Mouse (Mus musculus) heart, adult 11 months (tissue): ENCODE measurements at regions not wholly inside any gene's neighbourhood (a gene's known extent, or its start where the extent isn't known, plus 50 kb on each side); places are given as distances from the start of the nearest gene placed in this dataset.
"Not testable (repeated sequence)": the region's sequence is repeated elsewhere in the genome, so short reads cannot be mapped to it uniquely, and the experiment has no call there.

Experiments used
- DNase-seq: peaks from one replicate; pipeline ENCODE4 v3.0.0; 2022

GRCm38 (mm10) chr14:116586742-116587141 lies 338.4 kb upstream of the Gpc6 start:
- peak; percentile 92 for DNase-seq

- DNase-seq = no peak
Observed at GRCm38 (mm10) chr14:116589529-116589928, 335.6 kb upstream of the Gpc6 start.

- peak; percentile 86 for DNase-seq
Observed at GRCm38 (mm10) chr14:116590111-116590510, 335.0 kb upstream of the Gpc6 start.

DNA sequence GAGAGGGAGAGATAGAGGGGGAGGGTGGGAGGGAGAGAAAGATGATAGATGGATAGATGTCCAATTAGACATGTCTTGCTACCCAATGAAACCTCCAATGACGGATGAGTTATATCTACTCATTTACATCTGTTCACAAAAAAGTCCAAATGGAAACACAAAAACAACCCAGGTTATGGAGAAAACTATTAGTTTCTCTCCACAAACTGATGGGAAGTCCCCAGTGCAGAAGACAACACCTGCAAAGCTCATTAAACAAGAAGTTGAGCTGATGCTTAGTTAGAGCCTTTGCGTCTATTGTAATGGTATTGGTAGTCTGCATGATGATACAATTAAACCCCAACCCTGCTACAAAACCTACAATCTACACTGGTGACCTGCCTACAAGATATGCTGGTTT lies 317.0 kb upstream of the Gpc6 start:
- DNase-seq = no peak

GRCm38 (mm10) chr14:116611210-116611609 lies 313.9 kb upstream of the Gpc6 start:
- DNase-seq = no peak

GRCm38 (mm10) chr14:116632181-116632580 lies 292.9 kb upstream of the Gpc6 start:
- DNase-seq = no peak

GRCm38 (mm10) chr14:116642091-116642490 lies 283.0 kb upstream of the Gpc6 start:
- DNase-seq = no peak

- DNase-seq = peak; percentile 50
Observed at GRCm38 (mm10) chr14:116651897-116652296, 273.2 kb upstream of the Gpc6 start.

GRCm38 (mm10) chr14:116683909-116684308 lies 241.2 kb upstream of the Gpc6 start:
- no peak for DNase-seq

GRCm38 (mm10) chr14:116697675-116698074 lies 227.4 kb upstream of the Gpc6 start:
- no peak for DNase-seq

DNA sequence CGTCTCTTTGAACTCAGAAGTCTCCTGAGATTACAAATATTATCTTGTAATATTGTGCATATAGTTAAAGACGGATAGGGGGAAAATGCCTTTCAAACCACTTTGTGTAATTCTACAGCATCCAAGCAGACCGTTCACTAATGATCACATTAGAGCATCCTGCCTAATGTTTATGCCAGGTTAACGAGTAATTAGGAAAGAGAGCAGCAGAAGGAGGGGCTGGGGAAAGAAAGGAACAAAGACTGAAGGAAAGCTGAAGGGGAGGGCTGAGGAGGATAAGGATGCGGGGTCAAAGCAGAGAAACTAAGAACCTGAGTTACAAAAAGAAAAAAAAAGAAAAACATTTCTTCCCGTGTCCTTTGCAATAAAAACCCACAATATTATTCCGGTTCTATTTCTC lies 226.7 kb upstream of the Gpc6 start:
- no peak for DNase-seq

DNA sequence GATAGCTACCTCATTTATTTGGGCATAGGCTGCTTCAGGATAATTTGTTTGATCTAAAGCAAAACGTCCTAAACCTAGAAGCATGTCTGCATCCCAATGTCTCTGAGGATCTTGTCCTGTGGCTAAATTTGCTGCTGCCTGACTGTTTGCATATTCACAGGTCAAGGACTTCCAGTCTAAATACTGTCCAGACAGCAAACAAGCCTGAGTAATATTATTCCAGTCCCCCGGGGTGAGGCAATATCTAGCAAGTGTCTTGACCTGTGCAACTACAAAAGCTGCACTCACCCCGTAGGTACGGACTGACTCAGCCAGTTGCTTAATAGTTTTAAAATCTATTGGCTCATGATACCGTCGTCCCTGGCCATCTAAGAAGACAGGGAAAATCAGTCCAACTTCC lies 190.5 kb upstream of the Gpc6 start:
- not testable (repeated sequence) for DNase-seq

DNA sequence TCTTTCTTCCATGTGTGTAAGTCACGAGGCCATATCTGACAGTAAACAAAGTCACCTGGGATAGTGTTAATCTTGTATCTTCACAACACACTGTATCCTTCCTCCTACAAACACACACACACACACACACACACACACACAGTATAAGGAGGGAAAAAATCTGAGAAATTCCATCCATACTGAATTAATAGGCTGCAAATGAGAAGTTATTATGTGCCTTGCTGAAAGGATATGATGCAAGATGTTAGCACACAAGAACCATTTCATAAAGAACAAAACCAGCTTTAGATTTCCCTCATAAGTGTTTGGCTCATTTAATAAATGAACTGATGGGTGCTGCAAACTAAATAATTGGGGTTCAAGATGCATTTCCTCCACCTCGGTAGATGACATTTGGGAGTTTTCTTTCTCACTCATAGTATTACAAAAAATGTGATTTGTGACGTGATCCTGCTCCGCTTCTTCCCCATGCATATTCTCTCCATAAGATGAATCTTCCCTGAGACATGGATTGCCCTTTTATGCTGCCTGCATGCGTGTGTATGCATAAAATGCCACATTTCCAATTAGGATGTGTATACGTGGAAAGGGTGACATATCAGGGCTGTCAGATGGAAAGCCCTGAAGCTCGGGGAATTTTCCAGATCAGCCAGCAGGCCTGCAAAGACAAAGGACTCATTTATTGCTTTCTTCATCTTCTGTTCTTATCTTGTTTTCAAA lies 170.5 kb upstream of the Gpc6 start:
- DNase-seq = no peak

DNA sequence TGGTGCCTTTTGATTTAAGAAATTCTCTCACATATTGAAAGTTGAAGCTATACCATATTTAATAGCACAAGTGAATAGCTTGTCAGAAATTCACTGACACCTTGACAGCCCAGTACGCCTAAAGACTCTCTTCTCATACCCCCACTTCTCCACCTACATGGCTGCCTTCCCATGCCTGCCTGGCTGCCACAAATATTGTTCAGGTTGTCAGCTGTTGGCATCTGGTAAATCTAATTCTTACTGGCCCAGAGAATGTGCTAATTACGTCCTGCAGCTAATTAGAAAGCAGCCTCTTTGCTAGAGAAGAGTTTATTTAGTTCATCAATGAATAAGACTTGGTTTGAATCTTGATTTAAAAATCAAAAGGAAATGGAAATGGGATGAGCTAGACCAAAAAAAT lies 163.7 kb upstream of the Gpc6 start:
- DNase-seq = no peak

GRCm38 (mm10) chr14:116771120-116771519 lies 154.0 kb upstream of the Gpc6 start:
- no peak for DNase-seq

GRCm38 (mm10) chr14:116771671-116772070 lies 153.4 kb upstream of the Gpc6 start:
- DNase-seq = no peak

- DNase-seq = no peak
Observed at GRCm38 (mm10) chr14:116779661-116780060, 145.5 kb upstream of the Gpc6 start.

DNA sequence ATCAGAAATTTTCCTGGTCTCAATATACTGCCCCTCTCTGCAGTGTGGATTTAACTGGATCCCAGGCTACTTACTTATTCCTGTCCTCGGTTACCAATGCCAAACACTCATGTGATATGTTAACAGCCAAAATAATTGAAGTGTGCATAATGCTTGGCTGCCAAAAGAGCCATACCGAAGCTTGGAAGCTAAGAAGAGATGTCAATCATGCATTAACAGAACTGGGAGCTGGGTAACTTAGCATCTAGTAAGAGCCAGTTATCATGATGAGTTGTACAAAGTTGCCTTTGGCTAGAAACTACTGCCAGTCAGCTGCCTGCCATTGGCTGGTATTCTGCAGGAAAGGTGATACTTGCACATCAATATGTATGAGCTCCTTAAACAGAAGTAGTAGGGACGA lies 141.3 kb upstream of the Gpc6 start:
- no peak for DNase-seq

DNA sequence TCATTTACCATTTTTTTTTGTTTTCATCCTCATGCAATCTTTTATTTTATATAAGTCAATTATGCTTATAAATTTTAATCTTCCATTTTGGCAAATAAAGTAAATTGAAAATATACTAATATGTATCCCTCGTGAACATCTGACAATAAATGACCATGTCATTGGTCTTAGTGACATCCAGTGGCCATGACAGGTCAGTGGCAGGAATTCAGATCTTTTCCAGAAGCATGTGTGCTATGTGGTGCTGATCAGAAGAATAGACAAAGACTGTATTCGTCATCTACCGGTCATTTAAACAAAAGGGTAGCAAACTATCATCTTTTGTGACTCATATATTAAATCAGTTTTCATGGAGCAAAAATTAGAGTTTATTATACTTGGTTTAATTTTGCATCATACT lies 118.6 kb upstream of the Gpc6 start:
- no peak for DNase-seq

DNA sequence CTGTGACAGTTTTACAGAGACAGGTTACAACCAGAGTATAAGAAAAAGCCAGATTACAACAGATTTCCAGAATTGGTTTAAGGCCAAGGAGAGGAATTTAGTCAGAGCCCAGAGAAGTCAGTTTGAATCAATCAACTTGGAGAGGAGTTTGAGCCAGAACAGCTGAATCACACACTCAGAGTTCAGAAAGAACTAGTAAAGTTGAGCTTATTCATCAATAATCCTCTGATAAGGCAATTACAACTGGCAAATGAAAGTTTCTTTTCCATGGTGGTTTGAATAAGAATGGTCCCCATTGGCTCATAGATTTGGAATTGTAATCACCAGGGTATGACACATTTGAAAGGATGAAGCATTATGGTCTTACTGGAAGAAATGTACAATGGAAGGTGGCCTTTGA lies 116.5 kb upstream of the Gpc6 start:
- DNase-seq = no peak

GRCm38 (mm10) chr14:116810661-116811345 lies 114.3 kb upstream of the Gpc6 start:
- DNase-seq = no peak

- no peak for DNase-seq
Observed at GRCm38 (mm10) chr14:116837235-116837634, 87.9 kb upstream of the Gpc6 start.

DNA sequence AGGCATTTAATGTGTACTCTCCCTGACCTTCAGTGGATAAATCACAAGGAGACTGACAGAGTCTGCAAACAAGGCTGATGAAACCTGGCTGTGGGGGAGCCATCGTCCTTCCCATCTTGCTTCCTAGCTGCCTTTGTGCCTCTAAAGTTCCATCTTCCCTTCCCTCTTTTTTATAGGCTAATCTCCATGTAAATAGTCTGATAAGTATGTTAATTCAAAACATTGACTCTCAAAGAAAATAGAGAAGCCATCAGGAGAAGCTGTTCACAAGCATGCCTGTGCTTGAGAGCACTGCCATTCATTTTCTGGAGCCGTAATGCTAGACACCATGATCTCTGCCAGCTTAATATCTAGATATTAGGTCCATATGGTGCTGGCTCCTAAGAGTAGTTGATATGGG lies 55.7 kb upstream of the Gpc6 start:
- DNase-seq = peak; percentile 28

- no peak for DNase-seq
Observed at GRCm38 (mm10) chr14:116869996-116870395, 55.1 kb upstream of the Gpc6 start.
